Mouse (Mus musculus) hindbrain, embryonic 10.5 days (tissue): ENCODE results near the gene Slc29a1. TPM values are rescaled to one million over a fixed set of nuclear protein-coding genes. Genes with fewer than 3 reads are reported as not detected.
A peak's percentile ranks its signal among the peaks of the same experiment; 100 is the strongest.

ENCODE experiments used
- DNase-seq: peaks from one replicate; pipeline ENCODE4 v3.0.0-alpha.2; 2017; ENCODE audit warnings: low spot score
- H3K27ac ChIP-seq: fragments of 300-500 bp; sonication (generic); 2 replicates; pipeline ENCODE4 v1.5.1; 2016; ENCODE audit warnings: mild to moderate bottlenecking, moderate library complexity
- H3K27me3 ChIP-seq: fragments of 300-500 bp; sonication (generic); 2 replicates; pipeline ENCODE4 v1.6.1; 2016; ENCODE audit warnings: mild to moderate bottlenecking; ENCODE audit not compliant: poor library complexity, insufficient read depth, severe bottlenecking
- H3K36me3 ChIP-seq: fragments of 300-500 bp; sonication (generic); 2 replicates; pipeline ENCODE4 v1.6.1; 2016; ENCODE audit warnings: mild to moderate bottlenecking, moderate library complexity
- H3K4me1 ChIP-seq: fragments of 300-500 bp; sonication (generic); replicated peaks from 2 replicates; pipeline ENCODE4 v1.6.1; 2016; ENCODE audit warnings: mild to moderate bottlenecking
- H3K4me3 ChIP-seq: fragments of 300-500 bp; sonication (generic); 2 replicates; pipeline ENCODE4 v1.5.1; 2016; ENCODE audit warnings: mild to moderate bottlenecking, moderate library complexity
- H3K9me3 ChIP-seq: fragments of 300-500 bp; sonication (generic); 2 replicates; pipeline ENCODE4 v1.6.1; 2016; ENCODE audit warnings: mild to moderate bottlenecking, moderate library complexity
- WGBS: fragments of 180-500 bp; shearing (Covaris S2); methylation state at CpG from one replicate; pipeline ENCODE4 v1.1.7; 2016; 5-methylcytosine and 5-hydroxymethylcytosine counted together
- polyA plus RNA-seq: library from polyadenylated mRNA; unstranded; fragments of >200 nt; fragmentation: Nextera tagmentation; extraction: Ambion mirVana; gene quantifications from 2 replicates; pipeline ENCODE4 v1.2.1, GENCODE M21; 2016

Gene Slc29a1
- polyA plus RNA-seq, 1 experiment from 2014 or later, result 60.4 TPM

- 93% methylated on average over 6 of the region's 6 CpGs for WGBS
- Histone ChIP-seq H3K4me1 (peaks cover 36% of the 10 kb centered on the region), H3K36me3 (peaks cover 15% of the 10 kb centered on the region), H3K27me3 (no peaks in the 10 kb centered on the region), H3K27ac (no peak overlapping the region), H3K4me3 (no peak overlapping the region), H3K9me3 (peaks cover 8% of the 10 kb centered on the region; the same call in 1 of the 2 replicates)
- no peak for DNase-seq
These were observed 17.2 kb downstream of the Slc29a1 start for GRCm38 (mm10) chr17:45582188-45582587.

DNA sequence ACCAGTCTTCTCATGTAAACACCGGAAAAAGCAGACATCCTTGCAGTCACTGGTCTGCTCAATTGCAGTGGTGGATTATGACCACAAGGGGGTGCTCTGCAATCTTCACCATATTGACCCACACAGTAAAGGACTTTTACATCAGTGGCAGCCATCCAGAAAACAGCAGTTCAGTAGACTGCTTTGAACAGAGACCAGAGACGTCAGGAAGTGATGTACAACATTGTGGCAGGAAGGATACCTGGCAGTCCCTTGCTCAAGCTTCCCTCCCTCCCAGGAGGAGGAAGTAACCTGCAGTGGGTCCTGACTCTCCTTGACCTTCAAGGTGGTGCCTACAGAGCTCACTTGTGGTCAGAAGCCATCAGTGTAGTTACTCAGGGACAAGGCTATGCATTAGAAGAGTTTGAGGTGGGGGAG lies 17.8 kb downstream of the Slc29a1 start:
- peak; percentile 71 for DNase-seq
- 14% methylated on average over 2 of the region's 2 CpGs for WGBS
- Histone ChIP-seq H3K9me3 (peaks cover 2% of the 10 kb centered on the region; the same call in 1 of the 2 replicates), H3K4me3 (no peak overlapping the region), H3K36me3 (peaks cover 8% of the 10 kb centered on the region), H3K4me1 (peaks cover 36% of the 10 kb centered on the region), H3K27ac (no peak overlapping the region), H3K27me3 (no peaks in the 10 kb centered on the region)

DNA sequence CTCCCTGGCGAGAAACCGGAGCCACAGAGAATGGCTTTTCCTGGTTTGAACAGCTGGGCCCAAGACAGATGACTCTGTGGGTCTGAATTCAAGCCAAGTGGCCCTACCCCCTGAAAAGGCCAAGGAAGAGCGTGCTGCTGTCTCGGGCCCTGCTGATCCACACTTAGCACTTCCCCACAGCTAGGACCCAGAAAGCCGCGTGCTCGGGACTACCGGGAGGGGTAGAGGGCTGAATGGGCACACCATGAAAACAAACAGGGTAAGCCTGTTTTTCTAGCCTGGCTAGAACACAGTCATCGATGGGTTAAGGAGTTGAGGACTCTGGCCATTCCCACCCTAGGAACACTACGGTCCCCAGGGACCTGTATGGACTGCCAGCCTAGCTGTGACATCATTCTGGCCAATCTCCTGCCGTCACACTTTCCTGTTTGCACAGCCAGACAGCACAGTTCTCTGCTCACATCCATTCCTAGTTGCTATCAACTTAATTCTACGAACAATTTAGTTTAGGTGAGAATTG lies 18.4 kb downstream of the Slc29a1 start:
- Histone ChIP-seq H3K36me3 (peaks cover 3% of the 10 kb centered on the region; the same call in 1 of the 2 replicates), H3K27ac (peak overlapping the region; percentile 18; the same call in 1 of the 2 replicates), H3K4me3 (no peak overlapping the region), H3K9me3 (no peaks in the 10 kb centered on the region), H3K4me1 (peaks cover 32% of the 10 kb centered on the region), H3K27me3 (no peaks in the 10 kb centered on the region)
- 48% methylated on average over 12 of the region's 12 CpGs for WGBS
- DNase-seq, result no peak

DNA sequence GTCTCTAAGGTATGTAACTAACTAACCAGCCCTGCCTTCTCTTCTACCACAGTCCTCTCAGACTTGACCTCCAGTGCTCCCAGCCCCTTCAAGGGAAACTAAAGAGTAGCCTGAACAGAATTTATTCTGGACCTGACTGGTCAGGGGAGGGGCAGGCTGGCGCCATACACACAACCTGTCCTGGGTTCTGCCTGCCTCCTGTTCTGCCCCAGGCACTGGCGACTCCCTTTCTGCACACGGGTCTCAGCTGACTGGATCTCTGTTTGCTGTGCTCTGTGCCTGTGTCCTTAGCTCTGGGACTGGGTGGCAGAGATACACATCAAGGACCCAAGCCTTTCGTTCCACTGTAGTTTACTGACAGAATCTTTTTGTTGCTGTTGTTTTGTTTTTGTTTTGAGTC lies 19.9 kb downstream of the Slc29a1 start:
- 84% methylated on average over 4 of the region's 4 CpGs for WGBS
- Histone ChIP-seq H3K4me3 (no peak overlapping the region), H3K9me3 (no peaks in the 10 kb centered on the region), H3K27ac (no peak overlapping the region), H3K36me3 (no peaks in the 10 kb centered on the region), H3K27me3 (no peaks in the 10 kb centered on the region), H3K4me1 (peaks cover 25% of the 10 kb centered on the region)
- no peak for DNase-seq

- Histone ChIP-seq H3K4me1 (peaks cover 25% of the 10 kb centered on the region), H3K36me3 (no peaks in the 10 kb centered on the region), H3K27ac (no peak overlapping the region), H3K4me3 (no peak overlapping the region), H3K27me3 (no peaks in the 10 kb centered on the region), H3K9me3 (no peaks in the 10 kb centered on the region)
- WGBS, result 76% methylated on average over 7 of the region's 7 CpGs
- no peak for DNase-seq
These were observed 20.6 kb downstream of the Slc29a1 start for GRCm38 (mm10) chr17:45578843-45579242.

- H3K27me3 ChIP-seq, result no peaks in the 10 kb centered on the region
- WGBS, result 72% methylated on average over 5 of the region's 5 CpGs
- DNase-seq, result no peak
These were observed 21.2 kb downstream of the Slc29a1 start for GRCm38 (mm10) chr17:45578242-45578641.

GRCm38 (mm10) chr17:45575123-45575897 lies 24.1 kb downstream of the Slc29a1 start:
- Histone ChIP-seq H3K4me3 (peak overlapping the region; percentile 99; the same call in 1 of the 2 replicates), H3K36me3 (peaks cover 18% of the 10 kb centered on the region), H3K9me3 (no peaks in the 10 kb centered on the region), H3K27ac (peak overlapping the region; percentile 100), H3K27me3 (no peaks in the 10 kb centered on the region), H3K4me1 (peaks cover 37% of the 10 kb centered on the region)
- DNase-seq, result no peak
- 91% methylated on average over 8 of the region's 8 CpGs for WGBS

More at GRCm38 (mm10) chr17:45578242-45578641, 21.2 kb downstream of the Slc29a1 start:
- Histone ChIP-seq H3K36me3 (no peaks in the 10 kb centered on the region), H3K27ac (no peak overlapping the region), H3K4me3 (no peak overlapping the region), H3K4me1 (peaks cover 29% of the 10 kb centered on the region), H3K9me3 (no peaks in the 10 kb centered on the region)

DNA sequence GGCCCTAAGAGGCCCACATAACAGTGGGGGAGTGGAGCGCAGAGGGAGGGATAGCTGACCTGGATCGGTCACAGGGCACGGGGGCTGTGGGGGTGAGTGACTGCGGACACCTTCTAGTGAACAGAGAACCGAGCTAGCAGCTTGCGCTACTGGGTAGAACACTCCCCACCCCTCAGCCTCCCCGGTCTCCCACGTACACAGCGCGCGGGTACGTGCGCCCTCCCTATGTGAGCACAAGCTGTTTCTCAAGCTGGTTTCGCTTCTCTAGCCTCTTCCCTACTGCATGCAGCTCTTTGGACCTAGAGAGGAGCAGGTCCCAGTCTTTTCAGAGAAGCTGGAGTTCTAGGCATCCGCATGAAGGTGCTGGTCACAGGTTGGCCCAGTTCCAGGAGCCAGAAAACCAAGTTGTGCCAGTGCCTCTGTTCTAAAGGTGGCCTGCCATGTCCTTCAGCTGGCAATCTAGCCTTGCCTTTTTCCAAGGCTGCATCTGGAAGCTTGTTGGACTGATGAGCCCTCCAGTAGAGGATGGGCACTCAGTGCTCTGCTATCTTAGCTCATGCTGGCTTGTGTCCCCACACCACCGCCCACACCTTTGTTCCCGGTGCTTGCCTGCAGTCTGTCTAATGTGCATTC lies 25.2 kb downstream of the Slc29a1 start:
- H3K27me3 ChIP-seq, result no peaks in the 10 kb centered on the region
- H3K9me3 ChIP-seq, result no peaks in the 10 kb centered on the region
- peaks cover 47% of the 10 kb centered on the region for H3K4me1 ChIP-seq
- peak overlapping the region; percentile 100 for H3K27ac ChIP-seq
- peak overlapping the region; percentile 99 for H3K4me3 ChIP-seq
- DNase-seq, result no peak
- H3K36me3 ChIP-seq, result peaks cover 29% of the 10 kb centered on the region
- 2% methylated on average over 17 of the region's 17 CpGs for WGBS

- peak; percentile 96 for DNase-seq
- peaks cover 34% of the 10 kb centered on the region for H3K36me3 ChIP-seq
- H3K9me3 ChIP-seq, result no peaks in the 10 kb centered on the region
- H3K27ac ChIP-seq, result peak overlapping the region; percentile 100
- WGBS, result under 1% methylated on average over 18 of the region's 18 CpGs
- peaks cover 52% of the 10 kb centered on the region for H3K4me1 ChIP-seq
- peak overlapping the region; percentile 99 for H3K4me3 ChIP-seq
- no peaks in the 10 kb centered on the region for H3K27me3 ChIP-seq
These were observed 25.7 kb downstream of the Slc29a1 start for GRCm38 (mm10) chr17:45573780-45574123.

- WGBS, result under 1% methylated on average over 41 of the region's 41 CpGs
- H3K4me1 ChIP-seq, result peaks cover 52% of the 10 kb centered on the region
These were observed 26.2 kb downstream of the Slc29a1 start, which contains the start of gene Hsp90ab1 for GRCm38 (mm10) chr17:45573087-45573779. Hsp90ab1 (minus strand) TSS chr17:45573271.

GRCm38 (mm10) chr17:45572103-45573086 lies 27.0 kb downstream of the Slc29a1 start:
- H3K9me3 ChIP-seq, result no peaks in the 10 kb centered on the region
- H3K4me1 ChIP-seq, result peaks cover 53% of the 10 kb centered on the region
- peak; percentile 87 for DNase-seq
- peak overlapping the region; percentile 99 for H3K4me3 ChIP-seq
- H3K27ac ChIP-seq, result peak overlapping the region; percentile 100
- WGBS, result under 1% methylated on average over 57 of the region's 57 CpGs
- no peaks in the 10 kb centered on the region for H3K27me3 ChIP-seq
- peaks cover 47% of the 10 kb centered on the region for H3K36me3 ChIP-seq

More at GRCm38 (mm10) chr17:45573087-45573779, 26.2 kb downstream of the Slc29a1 start, which contains the start of gene Hsp90ab1:
- DNase-seq, result peak; percentile 99
- Histone ChIP-seq H3K4me3 (peak within 1 kb of the TSS; percentile 99), H3K27me3 (no peaks in the 10 kb centered on the region), H3K36me3 (peaks cover 39% of the 10 kb centered on the region), H3K9me3 (no peaks in the 10 kb centered on the region), H3K27ac (peak within 1 kb of the TSS; percentile 100)
